Mouse (Mus musculus) CH12.LX (cell line): ENCODE measurements around the gene Ap2a1.

Experiments
- CHD2 ChIP-seq: IDR thresholded peaks from 2 replicates; pipeline ENCODE4 v1.6.1; 2011; ENCODE audit warnings: low read length, improper control_type of control experiment
- CTCF ChIP-seq, 2 experiments: IDR thresholded peaks in 1 of 2; conservative IDR thresholded peaks in 1 of 2; 2 replicates each; pipeline ENCODE4 v1.5.1; 2011 to 2012; ENCODE audit warnings: low read depth in 2 of 2, low read length in 2 of 2, improper control_type of control experiment in 1 of 2, inconsistent platforms in 1 of 2, mild to moderate bottlenecking in 1 of 2, moderate library complexity in 1 of 2
- KAT2A ChIP-seq: IDR thresholded peaks from 2 replicates; pipeline ENCODE4 v1.6.1; 2012; ENCODE audit warnings: low read length, improper control_type of control experiment, inconsistent platforms; ENCODE audit not compliant: insufficient replicate concordance
- MAFK ChIP-seq: IDR thresholded peaks from 2 replicates; pipeline ENCODE4 v1.6.1; 2011; ENCODE audit warnings: low read length, improper control_type of control experiment; ENCODE audit not compliant: insufficient replicate concordance
- MAZ ChIP-seq: IDR thresholded peaks from 2 replicates; pipeline ENCODE4 v1.6.1; 2012; ENCODE audit warnings: low read depth, mild to moderate bottlenecking, inconsistent platforms, low read length, improper control_type of control experiment, moderate library complexity
- PAX5 ChIP-seq: IDR thresholded peaks from 2 replicates; pipeline ENCODE4 v1.6.1; 2012; ENCODE audit warnings: low read length, inconsistent platforms, mixed read lengths
- POLR2A ChIP-seq: IDR thresholded peaks from 2 replicates; pipeline ENCODE4 v1.6.1; 2011; ENCODE audit warnings: low read depth, mild to moderate bottlenecking, improper control_type of control experiment, low read length
- TCF12 ChIP-seq: IDR thresholded peaks from 2 replicates; pipeline ENCODE4 v1.6.1; 2014; ENCODE audit warnings: low read depth, mild to moderate bottlenecking, inconsistent platforms, low read length, improper control_type of control experiment
- UBTF ChIP-seq: IDR thresholded peaks from 2 replicates; pipeline ENCODE4 v1.6.1; 2012; ENCODE audit warnings: low read depth, mild to moderate bottlenecking, inconsistent platforms, low read length, improper control_type of control experiment, moderate library complexity
- USF2 ChIP-seq: conservative IDR thresholded peaks from 2 replicates; pipeline ENCODE4 v1.6.1; 2011; ENCODE audit warnings: low read depth, low read length, improper control_type of control experiment
- ZC3H11A ChIP-seq: IDR thresholded peaks from 2 replicates; pipeline ENCODE4 v1.6.1; 2012; ENCODE audit warnings: low read depth, mild to moderate bottlenecking, inconsistent platforms, low read length, improper control_type of control experiment
- ZMIZ1 ChIP-seq: IDR thresholded peaks from 2 replicates; pipeline ENCODE4 v1.6.1; 2012; ENCODE audit warnings: low read depth, mild to moderate bottlenecking, inconsistent platforms, low read length, improper control_type of control experiment

- TF ChIP-seq ZMIZ1, result peak; percentile 53; the same call in 1 of the 2 replicates
- TF ChIP-seq MAZ, result no peak
- TF ChIP-seq CTCF (conservative IDR thresholded peaks at IDR 0.05 in 1 of 2, IDR thresholded peaks at IDR 0.05 in 1 of 2; ENCODE audit: low read depth in 2 of 2, low read length in 2 of 2), result no peak
- TF ChIP-seq PAX5, result no peak
- TF ChIP-seq ZC3H11A, result no peak
- no peak for TF ChIP-seq MAFK
- no peak for TF ChIP-seq CHD2
- TF ChIP-seq TCF12, result no peak
- TF ChIP-seq KAT2A, result no peak
- no peak for TF ChIP-seq USF2
- no peak for TF ChIP-seq UBTF
- TF ChIP-seq POLR2A, result peak; percentile 51
Measured at GRCm38 (mm10) chr7:44974383-44975116, 45.3 kb upstream of the Ap2a1 start, which contains the start of gene Cpt1c.
